Mouse (Mus musculus) embryo, embryonic 11 days (tissue): ENCODE data around the gene Tfeb.
A peak's percentile ranks its signal among the peaks of the same experiment; 100 is the strongest.

Experiments used
- DNase-seq: peaks from one replicate; pipeline ENCODE4 v3.0.0-alpha.2; 2015

The Tfeb gene

DNA sequence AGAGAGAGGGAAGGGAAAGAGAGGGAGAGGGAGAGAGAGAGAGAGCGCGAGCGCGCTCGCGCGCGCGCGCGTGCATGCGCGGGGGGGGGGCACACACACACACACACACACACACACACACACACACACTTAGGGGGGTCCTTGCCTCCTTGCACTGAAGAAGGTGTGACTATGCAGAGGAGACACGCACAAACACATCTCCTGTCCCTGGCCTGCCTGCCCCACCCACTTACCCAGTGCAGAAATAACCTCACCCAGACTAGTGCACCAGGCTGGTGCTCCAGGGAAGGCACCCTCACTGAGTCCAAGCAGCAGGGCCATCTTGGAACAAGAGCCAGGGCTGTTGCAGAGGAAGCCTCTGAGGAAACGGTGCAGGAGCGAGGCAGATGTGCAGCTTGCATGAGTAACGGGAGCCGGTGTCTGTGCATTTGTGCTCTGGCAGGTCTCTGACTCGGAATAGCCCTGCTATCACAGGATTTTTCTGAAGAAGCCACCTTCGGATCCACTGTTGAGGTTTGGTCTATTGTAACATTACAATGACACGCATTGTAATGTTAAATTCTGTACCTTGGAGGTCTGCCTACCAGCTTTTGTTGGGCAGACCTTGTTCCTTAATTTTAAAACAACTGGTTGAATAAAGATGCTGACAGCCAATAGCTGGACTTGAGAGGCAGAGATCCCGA is 23.8 kb upstream of the Tfeb start:
- no peak for DNase-seq

DNA sequence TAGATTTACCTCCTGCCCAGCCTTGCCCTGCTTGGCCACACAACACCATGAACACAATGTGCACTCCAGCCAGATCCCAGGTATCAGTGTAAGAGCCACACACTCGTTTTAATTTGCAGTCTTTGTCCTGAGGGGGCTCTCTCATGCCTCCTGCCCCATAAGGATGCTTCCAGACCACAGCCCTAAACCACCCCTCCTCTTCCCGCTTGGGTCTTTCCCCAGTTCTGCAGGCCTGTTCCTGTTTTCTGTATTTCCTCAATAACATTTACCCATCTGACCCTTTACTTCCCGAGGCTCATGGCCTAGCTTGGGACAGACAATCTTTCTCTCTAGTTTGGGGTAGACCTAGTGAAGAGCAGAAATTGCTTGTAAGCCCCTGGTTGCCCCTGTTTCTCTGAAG is 21.8 kb upstream of the Tfeb start:
- DNase-seq: no peak

DNA sequence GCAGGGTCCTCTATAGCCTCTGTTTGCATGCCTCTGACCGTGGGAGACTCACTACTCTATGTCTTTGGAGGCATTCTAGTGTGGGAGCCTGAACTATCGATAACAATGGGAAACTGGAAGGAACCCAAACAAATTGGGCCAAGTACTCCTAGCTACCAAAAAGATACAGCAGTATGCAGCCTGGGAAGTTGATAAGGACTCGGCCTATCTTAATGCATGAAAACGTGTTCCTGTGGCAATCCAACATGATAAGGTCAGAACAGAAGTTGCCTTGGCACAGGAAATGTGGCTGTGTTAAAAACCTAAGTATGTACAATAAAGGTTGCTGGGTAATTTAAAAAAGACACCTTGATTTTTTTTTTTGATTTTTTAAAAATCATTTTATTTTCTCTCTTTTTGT is 15.6 kb upstream of the Tfeb start:
- DNase-seq: no peak

DNA sequence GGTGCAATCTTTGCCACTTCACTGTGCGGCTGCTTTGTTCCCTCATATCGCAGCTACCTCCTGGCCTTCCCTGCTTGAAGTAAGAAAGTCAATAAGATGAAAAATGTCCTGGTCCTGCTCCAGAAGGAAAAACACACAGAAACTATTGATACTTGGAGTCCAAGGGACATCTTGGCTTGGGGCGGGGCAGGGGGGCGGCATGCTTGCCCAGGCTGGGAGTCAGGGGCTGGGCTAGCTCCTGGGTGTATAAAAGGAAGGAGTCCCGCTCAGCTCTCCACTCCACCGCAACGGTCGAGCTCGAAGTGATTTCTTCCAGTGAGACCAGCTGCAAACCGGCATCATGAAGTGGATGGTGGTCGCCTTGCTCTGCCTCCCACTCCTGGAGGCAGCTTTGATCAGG is 10.3 kb upstream of the Tfeb start, which contains the start of gene Pgc:
Pgc (plus strand) TSS at position 277 of the 400 bp plus-strand sequence.
- no peak for DNase-seq

DNA sequence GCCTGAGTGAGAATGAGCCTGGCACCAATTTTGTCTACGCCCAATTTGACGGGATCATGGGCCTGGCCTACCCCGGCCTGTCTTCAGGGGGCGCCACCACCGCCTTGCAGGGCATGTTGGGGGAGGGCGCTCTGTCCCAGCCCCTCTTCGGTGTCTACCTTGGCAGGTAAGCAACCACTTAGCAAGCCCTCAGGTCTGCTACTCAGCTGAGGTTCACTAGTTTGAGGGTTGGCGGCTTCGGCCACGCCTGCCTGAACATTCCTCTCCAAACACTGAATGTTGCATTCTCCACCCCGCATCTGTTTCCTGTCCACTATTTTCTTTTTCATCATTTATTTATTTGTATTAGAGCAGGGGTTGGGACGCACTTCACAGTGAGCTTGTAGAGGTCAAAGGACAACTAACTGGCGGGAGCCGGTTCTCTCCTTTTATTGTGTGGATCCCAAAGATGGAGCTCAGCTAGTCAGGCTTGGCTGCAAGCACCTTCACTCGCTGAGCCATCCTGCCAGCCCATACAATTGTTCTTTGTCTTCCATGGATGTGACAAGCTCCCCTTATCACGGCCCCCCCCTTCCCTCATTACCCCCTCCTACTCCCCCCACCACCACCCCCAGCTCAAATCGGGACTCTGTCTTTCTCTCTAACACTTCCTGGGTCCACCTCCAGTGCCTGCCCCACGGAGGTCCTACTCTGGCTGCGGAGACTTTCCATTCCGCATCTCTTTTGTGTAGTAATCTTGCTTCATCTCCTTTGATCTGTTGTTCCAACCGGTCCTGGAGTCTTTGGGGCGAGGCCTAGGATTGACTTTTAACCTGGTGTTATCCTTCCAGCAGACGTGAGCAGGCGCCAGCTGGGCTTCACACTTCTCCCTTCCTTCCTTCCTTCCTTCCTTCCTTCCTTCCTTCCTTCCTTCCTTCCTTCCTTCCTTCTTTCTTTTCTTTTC is 5.9 kb upstream of the Tfeb start:
- DNase-seq: no peak

DNA sequence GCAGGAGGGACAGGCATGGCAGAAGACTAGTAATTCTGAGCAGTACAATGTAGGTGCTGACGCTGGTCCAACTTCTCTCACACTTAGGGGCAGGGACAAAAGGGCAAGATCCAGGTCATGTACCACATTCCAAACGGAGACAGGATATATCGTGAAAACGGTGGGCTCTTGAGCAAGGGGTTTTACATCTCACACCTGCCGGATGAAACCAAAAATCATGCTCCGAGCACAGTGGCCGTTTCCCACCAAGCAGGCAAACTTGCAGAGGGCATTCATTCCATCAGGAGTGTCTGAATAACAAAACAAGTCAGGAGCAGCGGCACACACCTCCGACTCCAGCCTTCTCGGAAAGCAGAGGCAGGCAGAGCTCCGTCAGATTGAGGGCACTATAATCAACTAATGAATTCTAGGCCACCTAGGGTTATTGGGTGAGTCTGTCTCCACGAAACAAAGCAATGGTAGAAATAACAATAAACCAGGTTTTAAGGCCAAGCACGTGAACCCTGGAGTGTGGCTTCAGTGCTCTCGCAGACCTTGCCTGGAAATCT is 1.2 kb upstream of the Tfeb start:
- DNase-seq: no peak

DNA sequence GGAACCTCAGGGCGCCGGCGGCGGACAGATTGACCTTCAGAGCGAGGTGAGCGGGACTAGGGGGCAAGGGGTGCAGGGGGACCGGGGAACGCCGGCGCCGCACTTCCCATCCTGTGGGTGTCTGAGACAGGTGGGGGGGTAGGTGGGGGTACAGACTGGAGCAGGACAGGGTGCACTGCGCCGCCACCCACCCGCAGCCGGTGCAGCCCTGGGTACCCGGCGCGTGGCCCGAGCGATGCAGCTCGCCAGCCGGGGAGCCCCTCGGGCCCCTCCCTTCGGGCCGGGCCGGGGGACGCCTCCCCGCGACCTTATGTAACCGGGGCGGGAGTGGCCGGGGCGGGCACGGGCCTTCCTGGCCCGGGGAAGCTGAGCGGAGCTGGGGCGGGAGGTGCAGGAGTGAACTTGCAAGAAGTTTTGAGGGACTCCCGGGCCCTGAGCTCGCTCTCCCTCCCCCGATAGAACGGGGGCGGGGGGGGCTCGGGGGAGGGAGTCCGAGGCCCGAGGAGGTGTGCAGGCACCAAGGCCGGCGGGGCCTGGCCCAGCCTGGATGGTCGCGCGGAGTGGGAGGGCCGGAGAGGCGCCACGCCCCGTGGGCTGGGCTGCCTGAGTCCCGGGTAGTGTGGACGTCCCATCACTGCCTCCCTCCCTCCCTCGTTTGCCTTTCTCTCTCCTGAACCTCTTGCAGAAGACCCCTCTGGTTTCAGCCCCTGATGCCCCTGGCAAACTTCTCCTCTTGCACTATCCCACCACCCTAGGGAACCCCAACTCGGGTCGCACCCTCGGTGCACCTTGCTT is 638 bp downstream of the Tfeb start:
- DNase-seq: peak; percentile 83

DNA sequence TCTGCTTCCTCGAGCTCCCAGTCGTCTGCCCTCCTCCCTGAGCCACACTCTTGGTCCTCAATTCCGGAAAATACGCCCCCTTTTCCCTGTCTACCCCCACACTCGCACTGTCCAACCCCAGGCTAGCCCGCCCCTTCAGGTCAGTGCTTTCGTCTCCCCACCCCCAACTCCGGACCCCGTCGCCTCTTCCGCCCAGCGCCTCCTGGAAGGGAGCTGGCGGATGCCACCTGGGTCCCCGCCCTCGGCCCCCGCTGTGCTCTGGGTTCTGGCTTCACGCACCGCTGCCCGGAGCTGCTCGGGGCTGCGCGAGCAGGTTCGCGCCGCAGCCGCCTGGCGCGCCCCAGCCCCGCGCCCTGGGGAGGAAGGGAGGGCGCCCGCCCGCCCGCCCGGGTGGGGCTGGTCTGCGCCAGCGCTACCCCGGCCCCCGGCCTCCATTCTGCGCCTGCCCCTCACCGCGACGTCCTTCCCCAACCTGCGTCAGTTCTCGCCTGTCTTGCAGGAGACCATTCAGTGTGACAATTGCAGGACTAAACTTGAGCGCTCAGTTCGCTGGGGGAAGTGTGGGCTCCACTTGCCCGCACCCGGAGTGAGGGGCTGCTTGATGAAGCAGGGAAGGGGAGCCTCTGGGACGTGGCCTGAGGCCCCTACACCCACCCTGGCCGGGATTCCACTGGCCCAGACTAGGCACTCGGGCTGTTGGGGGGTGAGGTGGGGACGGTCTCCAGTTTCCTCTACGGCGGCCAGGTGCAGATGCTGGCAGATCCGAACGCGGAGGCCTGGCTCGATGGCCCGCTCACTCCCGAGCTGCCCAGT is 1.4 kb downstream of the Tfeb start:
- DNase-seq: peak; percentile 59

DNA sequence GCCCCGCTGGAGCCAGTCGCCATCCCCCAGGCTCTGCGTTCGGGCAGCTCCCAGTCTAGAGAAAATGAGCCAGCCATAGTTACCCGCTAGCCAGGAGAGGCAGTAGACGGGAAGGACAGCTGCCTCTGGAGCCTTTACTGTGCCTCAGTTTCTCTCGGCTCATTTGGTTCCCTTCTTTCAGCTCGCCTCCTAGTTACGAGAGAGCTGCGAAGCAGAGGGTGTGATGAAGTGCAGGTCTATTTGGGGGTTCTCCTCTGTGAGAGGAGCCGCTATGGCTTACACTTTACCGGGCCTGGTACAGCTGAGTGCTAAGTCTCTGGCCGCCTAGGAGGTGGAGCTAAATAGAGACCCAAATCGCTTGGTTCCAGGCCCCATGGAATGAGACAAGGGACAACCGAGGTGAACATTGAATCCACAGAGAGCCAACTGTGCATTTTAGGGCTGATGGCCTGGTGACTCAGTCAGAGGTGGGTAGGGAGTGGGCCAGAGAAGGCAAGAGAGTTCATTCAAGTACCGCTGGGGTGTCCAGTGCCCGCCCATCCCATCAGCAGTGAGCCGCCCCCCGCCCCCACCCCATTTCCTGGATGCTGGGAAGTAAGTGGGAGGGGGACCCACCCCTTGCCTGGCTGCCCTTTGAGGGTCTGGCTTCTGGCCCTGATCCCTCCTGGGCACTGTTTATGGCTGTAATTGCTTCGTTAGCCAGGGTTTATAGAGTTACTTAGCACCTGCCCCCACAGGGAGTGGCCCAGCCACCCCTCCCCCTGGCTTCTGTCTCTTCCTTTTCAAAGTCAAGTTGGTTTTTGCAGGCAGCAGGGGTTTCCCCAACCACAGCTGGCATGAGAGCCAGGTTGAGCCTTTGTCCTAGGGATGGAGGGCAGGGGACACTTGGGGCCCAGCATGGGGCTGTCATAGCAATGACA is 2.3 kb downstream of the Tfeb start:
- peak; percentile 33 for DNase-seq

DNA sequence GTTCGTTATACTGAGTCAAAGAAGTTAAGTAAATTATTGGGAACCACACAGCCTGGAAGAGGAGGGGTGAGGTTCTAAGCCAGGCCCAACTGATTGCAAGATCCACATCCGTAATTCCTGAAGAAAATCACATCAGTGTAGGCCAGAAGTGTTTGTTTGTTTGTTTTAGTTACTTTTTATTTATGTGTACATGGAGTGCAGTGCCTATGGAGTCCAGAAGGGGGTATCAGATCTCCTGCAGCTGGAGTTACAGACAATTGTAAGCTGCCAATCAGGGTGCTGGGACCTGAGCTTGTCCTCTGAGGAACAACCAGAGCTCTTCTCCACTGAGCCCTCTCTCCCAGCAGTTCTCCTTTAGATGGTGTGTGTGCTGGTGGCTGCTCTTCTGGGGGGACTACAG is 3.4 kb downstream of the Tfeb start:
- DNase-seq: no peak

DNA sequence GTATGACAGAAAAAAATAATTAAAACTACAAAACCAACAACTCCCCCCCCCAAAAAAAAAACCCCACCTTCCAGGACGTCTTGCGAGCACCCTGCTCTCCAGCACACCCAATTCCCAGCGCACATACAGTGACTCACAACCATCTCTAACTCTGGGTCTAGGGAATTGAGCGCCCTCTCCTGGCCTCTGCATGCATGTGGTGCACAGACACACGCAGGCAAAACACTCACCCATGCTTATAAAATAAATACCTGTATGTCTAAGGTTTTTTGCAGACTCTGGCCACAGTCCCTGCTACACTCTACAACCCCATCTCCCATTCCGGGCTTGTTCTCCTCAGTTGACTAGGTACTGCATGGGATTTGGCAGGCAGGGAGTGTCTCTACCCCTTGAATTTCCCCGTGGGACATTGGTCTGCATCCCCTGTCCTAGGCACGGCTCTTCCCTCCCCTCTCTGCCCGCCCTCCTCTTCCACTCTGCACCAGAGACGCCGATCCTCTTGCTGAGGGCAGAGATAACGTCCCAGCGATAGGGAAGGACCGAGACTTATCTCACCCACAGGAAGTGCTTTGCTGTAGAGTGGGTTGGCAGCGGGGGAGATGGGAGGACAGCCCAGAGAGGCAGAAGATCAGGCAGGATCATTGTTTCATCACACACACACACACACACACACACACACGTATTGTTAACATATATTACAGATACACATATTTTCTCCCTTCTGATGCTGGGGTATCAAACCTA is 6.3 kb downstream of the Tfeb start:
- DNase-seq: peak; percentile 20

DNA sequence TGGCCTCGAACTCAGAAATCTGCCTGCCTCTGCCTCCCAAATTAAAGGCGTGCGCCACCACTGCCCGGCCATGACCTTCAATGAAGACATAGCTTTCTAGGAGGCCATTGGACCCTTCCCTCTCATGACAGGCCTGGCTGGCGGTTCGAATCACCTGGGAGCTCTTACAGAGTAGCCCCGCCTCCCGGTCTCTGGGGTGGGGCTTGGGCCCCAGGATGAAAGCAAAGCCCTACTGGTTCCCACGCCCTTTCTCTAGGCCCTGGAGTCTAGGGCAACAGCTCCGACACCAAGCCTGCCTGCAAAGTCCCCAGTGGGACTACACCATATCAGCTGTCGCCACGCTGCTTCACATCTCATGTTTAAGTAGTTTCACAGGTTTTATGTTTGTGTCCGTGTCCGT is 7.3 kb downstream of the Tfeb start:
- no peak for DNase-seq

DNA sequence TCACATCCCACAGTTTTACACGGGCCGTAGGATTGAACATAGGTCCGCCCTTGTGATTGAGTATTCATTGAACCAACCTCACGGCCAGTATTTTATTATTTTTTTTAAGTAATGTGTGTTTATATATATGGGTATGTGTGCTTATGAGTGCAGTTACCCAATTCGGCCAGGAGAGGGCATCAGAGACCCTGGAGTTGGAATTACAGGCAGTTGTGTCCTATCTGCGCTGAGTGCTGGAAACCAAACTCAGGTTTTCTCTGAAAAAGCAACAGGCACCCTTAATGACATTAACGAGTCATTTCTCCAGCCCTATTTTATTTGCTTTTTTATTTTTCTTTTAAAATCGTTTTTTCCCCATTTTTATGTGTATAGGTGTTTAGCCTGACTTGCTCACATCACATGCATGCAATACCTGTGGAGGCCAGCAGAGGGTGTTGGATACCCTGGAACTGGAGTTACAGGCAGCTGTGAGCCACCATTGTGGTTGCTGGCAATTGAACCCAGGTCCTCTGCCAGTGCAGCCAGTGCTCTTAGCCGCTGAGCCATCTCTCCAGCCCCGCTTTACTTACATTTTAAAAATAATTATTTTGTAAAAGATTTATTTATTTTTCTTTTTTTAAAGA is 8.0 kb downstream of the Tfeb start:
- no peak for DNase-seq

DNA sequence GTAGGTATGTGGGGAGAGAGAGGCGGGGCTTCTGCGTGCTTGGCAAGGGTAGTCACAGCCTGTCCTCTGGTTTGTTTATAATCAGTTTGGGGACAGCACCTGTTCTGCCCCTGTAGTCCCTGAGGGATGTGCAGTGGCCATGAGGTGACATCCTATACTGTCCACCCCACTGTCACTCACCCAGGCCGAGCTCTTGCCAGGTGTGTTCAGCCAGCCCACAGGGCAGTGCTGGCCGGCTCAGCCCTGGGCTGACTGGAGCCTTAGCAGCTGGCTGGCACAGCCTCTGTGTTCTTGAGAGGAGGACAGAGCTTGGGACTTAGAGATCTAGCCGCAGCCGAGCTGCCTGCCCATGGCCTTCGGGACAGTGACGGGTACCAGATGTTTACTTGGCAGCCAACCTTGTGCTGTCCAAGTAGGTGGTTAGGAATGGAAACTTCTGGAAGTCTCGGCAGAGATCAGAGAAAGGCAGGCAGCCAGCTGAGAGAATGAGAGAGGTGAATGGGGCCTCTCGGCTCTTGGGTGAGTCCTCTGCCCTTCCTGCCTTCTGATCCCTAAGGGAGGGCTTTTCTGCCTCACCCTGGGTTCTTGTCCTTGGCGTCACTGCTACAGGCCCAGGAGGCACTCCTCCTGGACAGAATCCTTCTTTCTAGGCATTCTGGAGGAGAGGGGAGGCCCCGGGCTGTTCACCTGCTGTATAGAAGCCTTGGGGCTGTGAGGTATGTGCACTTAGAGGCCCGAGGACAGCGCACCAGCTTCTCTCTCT is 12.1 kb downstream of the Tfeb start:
- DNase-seq: no peak

DNA sequence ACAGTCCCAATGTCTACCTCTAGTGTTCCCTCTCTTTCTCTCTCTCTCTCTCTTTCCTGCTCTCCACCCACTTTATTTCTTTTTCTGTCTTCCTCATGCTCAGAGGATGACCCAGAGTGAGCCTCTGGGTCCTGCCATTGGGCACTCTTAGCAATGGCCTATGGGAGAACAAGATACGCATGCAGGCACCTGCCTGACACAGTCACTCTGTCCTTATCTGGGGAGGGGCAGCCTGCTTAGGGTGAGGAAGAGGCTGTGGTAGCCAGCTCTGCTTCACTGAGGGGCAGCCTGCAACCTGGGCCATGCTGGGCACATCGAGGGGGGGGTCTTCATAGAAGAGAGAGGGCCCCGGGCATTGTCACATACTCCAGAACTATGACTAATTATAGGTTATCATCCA is 12.8 kb downstream of the Tfeb start:
- DNase-seq: no peak

DNA sequence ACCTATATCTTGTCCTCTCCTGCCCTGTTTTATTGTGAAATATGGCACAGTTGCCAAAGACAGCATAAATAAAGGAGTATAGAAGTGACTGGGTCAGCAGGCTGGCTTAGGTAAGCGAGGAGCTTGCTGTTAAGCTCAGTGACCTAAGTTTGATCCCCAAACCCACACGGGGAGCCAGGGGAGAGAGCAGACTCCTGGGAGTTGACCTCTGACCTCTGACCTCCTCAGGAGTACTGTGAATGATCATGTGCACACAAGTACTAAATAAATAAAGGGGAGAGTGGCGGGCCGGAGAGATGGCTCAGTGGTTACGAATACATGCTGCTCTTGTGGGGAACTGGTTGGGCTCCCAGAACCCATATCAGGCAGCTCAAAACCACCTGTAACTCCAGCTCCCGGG is 13.3 kb downstream of the Tfeb start:
- DNase-seq: no peak

DNA sequence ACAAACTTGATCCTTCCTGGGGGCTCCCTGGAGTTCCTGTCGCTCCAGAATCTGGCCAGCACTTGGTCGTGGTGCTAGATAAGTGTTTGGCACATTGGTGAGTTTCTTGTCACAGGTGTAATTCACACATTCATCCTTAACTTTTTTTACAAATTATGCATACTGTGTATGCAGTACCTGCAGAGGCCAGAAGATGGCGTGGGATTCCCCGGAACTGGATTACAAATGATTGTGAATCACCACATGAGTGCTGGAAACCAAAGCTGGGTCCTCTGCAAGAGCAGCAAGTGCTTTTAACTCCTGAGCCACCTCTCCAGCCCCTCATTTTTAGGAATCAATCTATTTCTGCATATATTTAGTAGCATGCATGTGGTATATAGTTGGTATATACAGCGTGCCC is 15.0 kb downstream of the Tfeb start:
- DNase-seq: no peak

DNA sequence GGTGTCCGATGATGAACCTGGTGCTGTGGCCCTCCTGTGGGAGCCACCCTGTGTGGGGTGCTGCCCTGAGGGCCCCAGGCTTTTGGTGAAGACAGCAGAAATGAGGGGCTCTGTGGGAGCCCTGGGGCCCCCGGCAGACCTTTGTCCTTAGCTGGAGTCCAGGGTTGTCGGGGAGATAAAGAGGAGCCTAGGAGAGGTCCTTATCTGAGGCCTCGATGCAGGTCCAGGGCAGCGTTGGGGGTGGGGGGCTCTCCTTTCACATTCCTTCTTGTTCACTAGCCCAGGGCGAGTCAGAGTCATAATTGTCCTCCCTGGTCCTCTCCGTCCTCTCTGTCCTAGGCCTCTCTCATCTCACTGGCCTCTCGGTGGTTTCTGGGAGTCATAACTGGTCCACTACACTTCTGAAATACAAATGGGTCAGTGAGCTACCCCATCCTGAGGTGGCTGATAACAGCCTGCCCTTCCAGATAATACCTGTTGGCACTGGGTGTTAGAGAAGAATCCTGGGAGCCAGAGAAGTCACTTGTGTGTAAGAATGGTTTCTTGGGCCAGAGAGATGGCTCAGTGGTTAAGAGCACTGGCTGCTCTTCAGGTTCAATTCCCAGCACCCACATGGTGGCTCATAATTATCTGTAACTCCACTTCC is 16.4 kb downstream of the Tfeb start:
- DNase-seq: no peak

DNA sequence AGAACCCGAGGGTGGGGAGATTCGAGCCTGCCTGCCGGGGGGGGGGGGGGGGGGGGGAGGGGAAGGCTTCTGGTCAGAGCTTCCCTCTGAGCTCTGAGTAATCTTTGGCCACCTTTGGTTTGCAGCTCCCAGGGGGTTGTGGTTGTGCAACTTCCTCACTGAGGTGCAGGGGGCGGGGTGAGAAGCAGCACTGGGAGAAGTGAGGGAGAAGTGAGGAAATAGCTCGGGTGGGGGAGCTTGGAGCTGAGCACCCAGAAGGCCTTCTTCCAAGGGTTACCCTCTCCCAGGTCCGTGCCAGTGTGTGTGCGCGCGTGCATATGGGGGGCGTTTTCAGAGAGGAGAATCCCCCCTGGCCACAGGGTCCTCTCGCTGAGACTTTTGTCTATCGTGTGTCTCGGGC is 17.4 kb downstream of the Tfeb start:
- DNase-seq: no peak
